Mouse (Mus musculus): ENCODE measurements around the gene Rnf220. TPM values are rescaled to one million over a fixed set of nuclear protein-coding genes. Genes with fewer than 3 reads are reported as not detected.
A peak's percentile ranks its signal among the peaks of the same experiment; 100 is the strongest.

Gene Rnf220
- total and polyA plus RNA-seq, 2 experiments from 2014 or later = 25.6 to 62.3 TPM

DNA sequence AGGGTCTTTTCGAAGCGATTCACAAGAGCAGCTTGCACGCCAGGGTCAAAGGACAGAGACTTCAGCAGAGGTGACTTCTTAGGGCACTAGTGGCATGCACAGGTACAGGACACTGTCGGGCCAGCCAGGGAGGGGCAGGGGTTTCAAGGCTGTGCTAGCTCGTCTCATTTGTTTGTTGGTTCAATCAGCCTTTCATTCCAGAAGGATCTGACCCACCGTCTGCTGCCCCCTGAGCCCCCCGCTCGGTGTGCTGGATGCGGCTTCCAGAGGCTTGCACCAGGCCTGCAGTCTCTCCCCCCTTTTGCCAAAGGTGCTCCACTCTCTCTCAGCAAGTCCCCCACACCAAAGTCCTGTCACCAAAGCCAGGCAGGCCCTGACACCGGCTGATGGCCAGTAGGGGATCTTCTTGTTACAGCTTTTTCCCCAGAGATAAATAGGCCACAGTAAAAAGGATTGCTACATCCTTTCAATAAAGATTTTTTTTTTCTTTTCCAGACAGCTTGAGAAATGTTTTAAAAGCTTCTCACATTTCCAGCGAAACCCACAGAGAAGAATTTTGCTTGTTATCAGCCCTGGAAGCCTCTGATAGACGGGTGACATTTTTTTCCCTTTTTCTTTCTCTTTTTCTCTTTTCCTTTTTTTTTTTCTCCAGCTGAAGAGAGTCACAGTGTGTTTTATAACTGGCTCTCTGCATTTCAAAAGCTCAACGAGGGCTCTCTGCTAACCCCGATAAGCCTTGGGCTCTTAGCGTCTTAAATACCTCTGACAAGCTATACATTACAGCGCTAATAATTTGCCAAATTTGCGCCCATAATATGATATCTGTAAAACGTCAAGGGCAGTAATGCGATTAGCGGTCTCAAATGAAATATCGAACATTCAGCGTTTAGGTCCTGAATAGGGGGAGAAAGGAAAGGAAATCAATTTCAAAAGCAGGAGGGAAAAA is 105.7 kb downstream of the Rnf220 start:
- H3K27me3 ChIP-seq (ENCODE audit: control insufficient read depth, insufficient read depth, low read length) = peaks cover 7% of the 10 kb centered on the region; the same call in 1 of the 2 replicates
- H3K9me3 ChIP-seq (replicated peaks; ENCODE audit: control insufficient read depth, low read length) = no peaks in the 10 kb centered on the region
- H3K36me3 ChIP-seq (replicated peaks; ENCODE audit: control insufficient read depth, insufficient read depth, low read length) = no peaks in the 10 kb centered on the region
- whole genome bisulfite sequencing = 42% methylated on average over 22 of the region's 22 CpGs
- no peak overlapping the region for H3K9ac ChIP-seq (replicated peaks; ENCODE audit: low read depth, low read length)
- TF ChIP-seq CTCF (IDR thresholded peaks at IDR 0.05; ENCODE audit: low read depth) (no peak), EP300 (IDR thresholded peaks at IDR 0.05; ENCODE audit: low read depth) (no peak)
- peak overlapping the region; percentile 52 for H3K4me2 ChIP-seq (ENCODE audit: low read depth, low read length)
- ATAC-seq (ENCODE audit: insufficient read depth, low read depth) = no peak
- no peak overlapping the region for H3K27ac ChIP-seq (ENCODE audit: low read depth)
- peak overlapping the region; percentile 18 for H3K4me3 ChIP-seq (ENCODE audit: low read depth, low read length)
- peaks cover 8% of the 10 kb centered on the region; the same call in 1 of the 2 replicates for H3K4me1 ChIP-seq (ENCODE audit: control insufficient read depth, insufficient read depth)
- DNase-seq (ENCODE audit: low spot score) = no peak

DNA sequence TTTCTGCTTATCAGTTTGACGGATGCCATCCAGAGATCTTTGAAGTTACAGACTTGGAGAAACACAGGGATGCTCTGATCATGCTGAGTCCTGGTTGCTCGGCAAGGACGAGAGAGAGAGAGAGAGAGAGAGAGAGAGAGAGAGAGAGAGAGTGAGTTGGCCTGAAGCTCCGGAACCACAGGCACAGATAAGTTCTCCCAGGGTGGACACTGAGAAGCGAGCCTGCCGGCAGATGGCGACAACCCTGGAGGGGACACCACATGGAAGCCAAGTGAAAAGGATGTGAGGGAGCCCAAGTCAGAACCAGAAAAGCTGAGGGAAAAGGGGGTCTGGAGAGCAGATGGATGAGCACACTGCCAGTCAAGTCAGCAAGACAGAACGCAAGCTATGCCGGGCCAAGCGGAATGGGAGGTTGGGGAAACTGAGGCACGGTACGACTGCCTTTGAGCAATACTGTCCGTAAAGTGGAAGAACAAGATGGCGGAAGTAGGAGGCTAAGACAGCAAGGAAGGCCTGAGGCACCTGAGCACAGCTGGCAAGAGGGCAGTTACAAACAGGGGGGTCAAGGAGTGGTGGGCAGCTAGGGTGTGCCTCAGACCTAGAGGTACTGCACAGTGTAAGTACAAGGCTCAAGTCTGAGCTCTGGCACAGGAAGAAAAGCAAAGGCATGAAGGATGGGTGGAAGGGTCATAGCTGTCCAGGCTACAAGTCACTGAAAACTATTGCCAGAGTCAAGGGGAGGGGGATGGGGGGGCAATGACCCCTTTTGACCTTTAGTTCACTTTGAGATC is 107.4 kb downstream of the Rnf220 start:
- Histone ChIP-seq H3K4me1 (ENCODE audit: control insufficient read depth, insufficient read depth) (peaks cover 8% of the 10 kb centered on the region; the same call in 1 of the 2 replicates), H3K36me3 (replicated peaks; ENCODE audit: control insufficient read depth, insufficient read depth, low read length) (no peaks in the 10 kb centered on the region), H3K9me3 (replicated peaks; ENCODE audit: control insufficient read depth, low read length) (no peaks in the 10 kb centered on the region), H3K9ac (replicated peaks; ENCODE audit: low read depth, low read length) (no peak overlapping the region), H3K4me2 (ENCODE audit: low read depth, low read length) (no peak overlapping the region), H3K27me3 (ENCODE audit: control insufficient read depth, insufficient read depth, low read length) (peaks cover 7% of the 10 kb centered on the region; the same call in 1 of the 2 replicates), H3K27ac (ENCODE audit: low read depth) (no peak overlapping the region), H3K4me3 (ENCODE audit: low read depth, low read length) (no peak overlapping the region)
- 64% methylated on average over 14 of the region's 14 CpGs for WGBS
- TF ChIP-seq CTCF (IDR thresholded peaks at IDR 0.05; ENCODE audit: low read depth) = peak; percentile 59
- no peak for TF ChIP-seq EP300 (IDR thresholded peaks at IDR 0.05; ENCODE audit: low read depth)
- DNase-seq (ENCODE audit: low spot score) (peak; percentile 24), ATAC-seq (ENCODE audit: insufficient read depth, low read depth) (no peak)

DNA sequence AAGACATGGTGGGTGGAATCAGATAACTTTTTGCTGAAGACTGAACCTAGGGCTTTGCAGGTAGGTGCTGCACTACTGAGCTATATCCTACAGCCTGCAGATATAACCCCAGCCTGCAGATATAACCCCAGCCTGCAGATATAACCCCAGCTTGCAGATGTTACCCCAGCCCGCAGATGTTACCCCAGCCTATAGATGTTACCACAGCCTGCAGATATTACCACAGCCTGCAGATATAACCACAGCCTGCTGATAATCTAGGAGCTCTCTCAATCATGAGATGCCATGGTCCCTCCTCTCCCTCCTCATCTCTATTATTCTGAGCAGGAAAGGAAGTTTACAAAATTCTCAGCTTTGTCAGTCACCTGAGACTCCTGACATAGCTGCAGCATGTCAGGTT is 111.6 kb downstream of the Rnf220 start:
- TF ChIP-seq CTCF (IDR thresholded peaks at IDR 0.05; ENCODE audit: low read depth) = no peak
- TF ChIP-seq EP300 (IDR thresholded peaks at IDR 0.05; ENCODE audit: low read depth) = no peak
- DNase-seq (ENCODE audit: low spot score) (no peak), ATAC-seq (ENCODE audit: insufficient read depth, low read depth) (no peak)
- WGBS = 84% methylated on average over 1 of the region's 1 CpGs
- H3K9me3 ChIP-seq (replicated peaks; ENCODE audit: control insufficient read depth, low read length) = no peaks in the 10 kb centered on the region
- H3K27me3 ChIP-seq (ENCODE audit: control insufficient read depth, insufficient read depth, low read length) = no peaks in the 10 kb centered on the region
- H3K36me3 ChIP-seq (replicated peaks; ENCODE audit: control insufficient read depth, insufficient read depth, low read length) = no peaks in the 10 kb centered on the region
- H3K4me1 ChIP-seq (ENCODE audit: control insufficient read depth, insufficient read depth) = no peaks in the 10 kb centered on the region
- H3K4me2 ChIP-seq (ENCODE audit: low read depth, low read length) = no peak overlapping the region
- no peak overlapping the region for H3K27ac ChIP-seq (ENCODE audit: low read depth)
- H3K4me3 ChIP-seq (ENCODE audit: low read depth, low read length) = no peak overlapping the region
- H3K9ac ChIP-seq (replicated peaks; ENCODE audit: low read depth, low read length) = no peak overlapping the region

DNA sequence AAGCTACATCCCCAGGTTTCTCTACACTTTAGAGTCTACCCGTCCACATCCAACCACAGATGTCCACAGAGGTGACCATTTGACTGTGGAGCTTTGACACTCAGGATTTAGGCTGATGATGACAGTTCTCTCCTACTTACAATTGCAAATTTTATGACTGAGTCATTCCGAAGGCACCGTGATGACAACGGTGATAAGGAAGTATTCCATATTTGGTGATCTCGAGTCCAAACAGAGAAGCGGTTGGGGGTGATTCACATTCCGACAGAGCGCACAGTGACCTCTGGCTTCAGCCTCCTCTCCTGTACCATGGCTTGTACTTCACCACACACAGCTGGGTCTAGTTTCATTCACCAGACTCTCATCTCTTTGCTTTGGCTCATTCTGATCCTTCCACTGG is 115.0 kb downstream of the Rnf220 start:
- Histone ChIP-seq H3K4me3 (ENCODE audit: low read depth, low read length) (no peak overlapping the region), H3K4me2 (ENCODE audit: low read depth, low read length) (no peak overlapping the region), H3K36me3 (replicated peaks; ENCODE audit: control insufficient read depth, insufficient read depth, low read length) (no peaks in the 10 kb centered on the region), H3K9ac (replicated peaks; ENCODE audit: low read depth, low read length) (no peak overlapping the region), H3K27me3 (ENCODE audit: control insufficient read depth, insufficient read depth, low read length) (no peaks in the 10 kb centered on the region), H3K9me3 (replicated peaks; ENCODE audit: control insufficient read depth, low read length) (no peaks in the 10 kb centered on the region), H3K4me1 (ENCODE audit: control insufficient read depth, insufficient read depth) (no peaks in the 10 kb centered on the region), H3K27ac (ENCODE audit: low read depth) (no peak overlapping the region)
- DNase-seq (ENCODE audit: low spot score) (no peak), ATAC-seq (ENCODE audit: insufficient read depth, low read depth) (no peak)
- 56% methylated on average over 8 of the region's 8 CpGs for WGBS
- TF ChIP-seq CTCF (IDR thresholded peaks at IDR 0.05; ENCODE audit: low read depth) (no peak), EP300 (IDR thresholded peaks at IDR 0.05; ENCODE audit: low read depth) (no peak)

DNA sequence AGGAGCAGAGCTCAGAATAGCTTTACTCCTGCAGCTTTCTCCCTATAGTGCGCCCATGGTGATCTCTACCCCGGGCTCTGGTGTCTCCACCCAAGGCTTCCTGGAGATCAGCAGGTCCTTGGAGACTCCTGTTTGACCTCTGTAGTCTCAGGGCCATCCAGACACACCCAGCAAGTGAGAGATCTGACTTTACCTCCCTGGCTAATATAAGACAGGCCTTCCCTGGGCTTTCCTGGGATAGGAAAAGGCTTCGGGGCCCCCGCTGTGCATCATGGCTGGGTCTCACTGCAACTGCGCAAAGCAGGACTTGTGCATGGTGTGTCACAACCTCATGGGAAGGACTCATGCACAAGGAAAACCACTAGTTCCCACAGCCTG is 116.3 kb downstream of the Rnf220 start:
- Histone ChIP-seq H3K9me3 (replicated peaks; ENCODE audit: control insufficient read depth, low read length) (no peaks in the 10 kb centered on the region), H3K4me2 (ENCODE audit: low read depth, low read length) (no peak overlapping the region), H3K9ac (replicated peaks; ENCODE audit: low read depth, low read length) (no peak overlapping the region), H3K4me1 (ENCODE audit: control insufficient read depth, insufficient read depth) (no peaks in the 10 kb centered on the region), H3K27ac (ENCODE audit: low read depth) (no peak overlapping the region), H3K36me3 (replicated peaks; ENCODE audit: control insufficient read depth, insufficient read depth, low read length) (no peaks in the 10 kb centered on the region), H3K4me3 (ENCODE audit: low read depth, low read length) (no peak overlapping the region), H3K27me3 (ENCODE audit: control insufficient read depth, insufficient read depth, low read length) (no peaks in the 10 kb centered on the region)
- DNase-seq (ENCODE audit: low spot score) (no peak), ATAC-seq (ENCODE audit: insufficient read depth, low read depth) (no peak)
- no peak for TF ChIP-seq CTCF (IDR thresholded peaks at IDR 0.05; ENCODE audit: low read depth)
- WGBS = 86% methylated on average over 5 of the region's 5 CpGs
